Mouse (Mus musculus) gastrocnemius, postnatal 4 days (tissue): ENCODE results near the gene Fam187a. TPM values are rescaled to one million over a fixed set of nuclear protein-coding genes. Genes with fewer than 3 reads are reported as not detected.
A peak's percentile ranks its signal among the peaks of the same experiment; 100 is the strongest.

ENCODE experiments used
- DNase-seq, 2 experiments: peaks; one replicate each; pipeline ENCODE4 v3.0.0; 2021 to 2022; ENCODE audit warnings: low spot score in 2 of 2, mixed read lengths in 2 of 2
- total RNA-seq, 2 experiments: library from RNA; stranded (reverse); gene quantifications; 2 replicates each; pipeline ENCODE4 v1.2.3; 2021

The Fam187a gene
- total RNA-seq, 2 experiments from 2014 or later, result not detected

GRCm38 (mm10) chr11:102893015-102893651 is 8.2 kb downstream of the Fam187a start:
- DNase-seq, result peak in 1 of 2 experiments; percentile 67

GRCm38 (mm10) chr11:102894716-102895115 is 9.7 kb downstream of the Fam187a start:
- DNase-seq, result no peak

DNA sequence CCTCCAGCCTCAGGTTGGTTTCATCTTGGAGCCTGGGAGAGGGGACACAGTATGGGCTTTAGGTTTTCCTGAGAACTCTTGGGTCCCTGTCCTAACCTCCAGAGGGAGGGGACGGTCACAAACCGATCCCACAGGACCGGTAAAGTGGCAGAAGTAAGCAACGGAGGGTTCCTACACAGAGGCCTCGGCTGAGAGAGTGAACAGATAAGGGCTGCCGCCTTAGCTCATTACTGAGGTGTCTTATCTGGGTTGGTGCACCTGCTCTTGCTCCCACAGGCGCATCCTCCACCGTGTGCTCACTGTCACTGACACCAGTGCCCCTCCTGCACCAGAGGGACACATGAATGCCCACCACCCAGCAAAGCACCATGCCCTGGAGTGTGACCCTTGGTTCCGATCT is 10.8 kb downstream of the Fam187a start:
- DNase-seq, result no peak

GRCm38 (mm10) chr11:102896641-102897040 is 11.7 kb downstream of the Fam187a start:
- no peak for DNase-seq

GRCm38 (mm10) chr11:102898408-102898807 is 13.4 kb downstream of the Fam187a start:
- DNase-seq, result no peak

DNA sequence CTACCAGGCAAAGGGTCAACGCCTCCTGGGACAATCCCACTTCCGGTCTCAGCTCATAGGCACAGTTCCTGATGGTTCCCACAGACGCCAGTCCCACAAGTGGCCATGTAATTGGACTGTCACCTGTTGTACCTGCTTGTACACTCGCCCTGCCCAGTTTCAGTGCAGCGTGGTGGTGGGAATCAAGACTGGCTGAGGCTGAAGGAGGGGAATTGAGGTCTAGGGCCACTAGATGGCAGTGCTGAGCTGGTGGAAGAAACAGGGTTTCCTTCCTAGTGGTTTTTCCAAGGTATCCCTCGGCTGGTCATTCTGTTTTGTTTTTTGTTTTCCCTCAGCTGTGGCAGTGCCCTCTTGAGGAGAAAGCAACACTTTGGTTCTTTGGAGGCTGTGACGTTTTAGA is 15.8 kb downstream of the Fam187a start, which contains the start of gene Gfap:
Gene Gfap, minus strand, starts transcription at position 150 of the 400 bp plus-strand sequence.
- DNase-seq, result peak; percentile 72 to 82

DNA sequence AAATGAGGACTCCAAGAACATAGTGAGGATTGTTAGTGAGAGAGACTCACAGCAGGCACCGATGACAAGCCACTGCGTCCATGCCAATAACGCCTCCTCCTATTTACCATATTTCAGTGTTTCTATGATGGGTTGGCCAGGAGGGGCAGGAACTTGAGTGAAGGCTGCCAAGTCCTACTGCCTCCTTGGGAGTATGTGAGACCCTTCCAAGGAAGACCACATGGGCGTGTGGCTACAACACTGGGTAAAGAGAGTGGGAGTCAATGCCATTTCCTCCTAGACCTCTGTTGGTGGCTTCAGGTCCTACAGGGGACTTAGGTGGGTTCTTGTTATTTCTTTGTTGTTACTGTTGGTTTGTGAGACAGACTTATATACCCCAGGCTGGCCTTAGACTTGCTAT is 16.2 kb downstream of the Fam187a start:
- no peak for DNase-seq

GRCm38 (mm10) chr11:102902107-102902506 is 17.1 kb downstream of the Fam187a start:
- no peak for DNase-seq

DNA sequence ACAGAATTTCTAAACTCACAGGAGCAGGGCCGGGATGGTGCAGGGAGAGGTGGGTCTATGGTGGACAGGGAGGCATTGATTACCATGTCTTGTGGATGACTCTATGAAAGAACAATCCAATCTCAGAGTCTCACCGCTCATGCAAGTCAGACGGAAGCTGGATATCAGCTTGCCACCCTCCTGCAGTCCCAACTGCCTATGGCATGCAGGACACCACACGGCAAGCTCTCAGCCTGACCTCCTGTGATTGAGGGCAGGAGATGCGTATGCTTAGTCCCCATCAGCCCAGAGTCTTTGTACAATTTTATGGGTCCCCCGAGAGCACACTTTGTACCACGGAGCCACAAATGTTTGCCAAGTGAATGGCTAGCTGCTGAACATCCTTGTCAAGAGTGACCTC is 18.7 kb downstream of the Fam187a start:
- no peak for DNase-seq

GRCm38 (mm10) chr11:102911376-102911775 is 26.4 kb downstream of the Fam187a start:
- DNase-seq, result no peak

DNA sequence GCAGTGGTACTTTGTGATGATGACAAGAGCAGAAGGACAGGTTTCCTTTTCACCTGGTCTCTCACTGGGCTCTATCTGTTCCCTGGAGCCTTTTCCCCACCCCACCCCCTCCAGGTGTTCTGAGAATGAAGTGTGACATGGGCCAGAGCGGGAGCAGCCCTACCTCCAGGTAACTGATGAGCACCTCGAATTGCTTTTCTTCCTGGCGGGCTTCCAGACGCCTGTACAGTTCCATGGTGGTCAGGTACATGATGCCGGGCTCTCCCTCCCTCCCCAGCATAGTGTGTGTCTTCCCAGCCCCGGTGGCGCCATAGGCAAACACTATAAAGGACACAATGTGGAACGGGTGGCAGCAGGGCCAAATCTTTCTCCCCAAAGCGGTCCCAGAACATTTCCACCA is 30.4 kb downstream of the Fam187a start:
- DNase-seq, result no peak

DNA sequence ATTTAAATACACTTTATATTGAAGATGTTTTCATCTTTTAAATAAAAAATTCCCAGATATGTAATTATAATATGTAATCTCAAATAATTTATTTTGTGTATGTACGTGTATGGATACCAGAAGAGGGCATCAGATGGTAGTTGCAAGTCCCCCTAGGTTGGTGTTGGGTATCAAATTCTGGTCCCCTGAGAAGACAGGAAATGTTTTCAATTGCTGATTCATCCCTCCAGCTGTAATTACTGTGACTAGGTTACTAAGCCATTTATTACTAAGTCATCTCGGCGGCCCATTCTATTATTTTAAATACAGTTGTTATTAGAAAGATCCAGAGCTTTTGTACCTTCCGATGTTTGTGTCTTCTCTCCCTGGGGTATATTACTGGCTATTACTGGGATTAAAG is 33.1 kb downstream of the Fam187a start:
- no peak for DNase-seq

- DNase-seq, result no peak
These were observed 36.5 kb downstream of the Fam187a start for GRCm38 (mm10) chr11:102921491-102921890.

DNA sequence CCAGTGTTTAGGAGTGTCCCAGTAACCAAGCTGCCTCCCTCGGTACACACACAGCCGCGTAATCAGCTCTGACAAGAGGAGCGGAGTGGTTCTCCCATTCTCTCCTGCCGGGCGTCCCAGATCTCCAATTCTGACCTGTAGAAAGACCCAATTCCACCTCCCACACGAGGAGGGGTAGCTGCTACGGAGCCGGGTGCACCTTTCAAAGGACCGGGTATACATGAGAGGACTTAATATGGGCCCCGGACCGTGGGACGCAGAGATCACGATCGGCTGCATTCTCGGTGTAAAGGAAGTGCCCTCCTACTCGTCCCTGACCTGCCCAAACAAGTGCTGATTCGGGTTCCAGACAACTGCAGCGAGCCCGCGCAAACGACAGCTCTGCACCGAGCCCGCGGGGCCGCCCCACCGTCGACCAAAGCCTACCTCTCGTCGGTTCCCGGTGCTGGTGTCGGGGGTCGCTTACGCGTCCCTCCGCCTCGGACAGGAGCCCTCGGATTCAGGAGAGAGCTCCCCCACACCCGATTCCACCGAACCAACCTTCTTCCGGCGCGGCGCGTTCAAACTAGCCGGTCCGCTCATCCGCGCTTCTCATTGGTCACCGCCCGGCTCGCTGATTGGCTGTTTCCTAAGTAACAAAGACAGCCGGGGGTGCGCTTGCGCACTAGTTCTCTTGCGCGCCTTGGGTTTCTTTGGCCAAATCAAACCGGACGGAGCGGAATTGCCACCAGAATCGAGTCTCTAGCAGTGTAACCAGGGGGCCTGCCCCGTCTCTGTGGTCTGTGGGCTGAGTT is 39.8 kb downstream of the Fam187a start, which contains the start of gene Kif18b:
Gene Kif18b, minus strand, starts transcription at position 568 of the 794 bp plus-strand sequence.
- DNase-seq, result peak; percentile 88 to 96

- DNase-seq, result peak in 1 of 2 experiments; percentile 52
These were observed 40.4 kb downstream of the Fam187a start for GRCm38 (mm10) chr11:102925351-102925717.

DNA sequence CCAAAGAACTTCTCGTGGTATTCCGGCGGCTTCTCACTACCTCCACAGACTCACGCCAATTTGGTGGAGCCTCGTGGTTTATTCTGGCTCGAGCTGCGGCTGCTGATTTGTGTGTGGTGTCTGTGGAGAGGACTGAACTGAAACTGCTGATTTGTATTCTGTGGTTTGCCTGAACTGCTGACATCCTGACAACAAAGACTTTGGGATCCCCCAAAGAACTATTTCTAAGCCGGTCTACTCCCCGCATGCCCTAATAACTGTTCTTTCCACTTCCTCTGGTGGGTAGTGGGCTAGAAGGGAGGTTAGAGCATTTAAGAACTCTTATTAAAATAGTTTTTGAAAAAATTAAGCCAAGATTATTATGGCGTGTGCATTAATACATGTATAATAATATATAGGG is 45.7 kb downstream of the Fam187a start:
- DNase-seq, result no peak

- no peak for DNase-seq
These were observed 51.3 kb downstream of the Fam187a start for GRCm38 (mm10) chr11:102936272-102936671.

Other genes with a start within 250 kb of the Fam187a start
- under 1 TPM; 0.10 to 0.18 TPM for gene Meioc, start 221.5 kb upstream of the Fam187a start, total RNA-seq
- gene Ccdc43, start 187.4 kb upstream of the Fam187a start, total RNA-seq, result 10 to 100 TPM; 75.7 to 84.0 TPM
- gene Adam11, start 123.7 kb upstream of the Fam187a start, total RNA-seq, result 1 to 10 TPM; 2.5 to 2.6 TPM
- gene Gjc1, start 65.5 kb upstream of the Fam187a start, total RNA-seq, result 10 to 100 TPM; 39.4 to 41.0 TPM
- gene Higd1b, start 49.3 kb upstream of the Fam187a start, total RNA-seq, result 1 to 10 TPM; 3.3 to 4.9 TPM
- gene Eftud2, start 4.2 kb upstream of the Fam187a start, total RNA-seq, result 10 to 100 TPM; 66.4 to 69.7 TPM
- gene Ccdc103, start 4.0 kb upstream of the Fam187a start, total RNA-seq, result not detected
- under 1 TPM in 1 of 2 experiments, not detected in 1; 0.26 TPM for gene Gfap, start 15.7 kb downstream of the Fam187a start, total RNA-seq
- gene Kif18b, start 40.0 kb downstream of the Fam187a start, total RNA-seq, result 10 to 100 TPM in 1 of 2 experiments, 1 to 10 TPM in 1; 9.5 to 10.5 TPM
- gene C1ql1, start 61.5 kb downstream of the Fam187a start, total RNA-seq, result 1 to 10 TPM; 1.3 to 1.5 TPM
- gene Nmt1, start 143.0 kb downstream of the Fam187a start, total RNA-seq, result 10 to 100 TPM; 55.9 to 59.3 TPM
- 10 to 100 TPM; 69.0 to 73.1 TPM for gene Dcakd, start 143.2 kb downstream of the Fam187a start, total RNA-seq
- gene Plcd3, start 216.5 kb downstream of the Fam187a start, total RNA-seq, result 10 to 100 TPM in 1 of 2 experiments, 1 to 10 TPM in 1; 9.3 to 12.4 TPM
- gene Acbd4, start 216.5 kb downstream of the Fam187a start, total RNA-seq, result 10 to 100 TPM; 45.0 to 53.0 TPM
- gene Hexim1, start 231.1 kb downstream of the Fam187a start, total RNA-seq, result 10 to 100 TPM; 26.9 to 29.6 TPM
- 1 to 10 TPM; 6.3 to 7.0 TPM for gene Hexim2, start 247.3 kb downstream of the Fam187a start, total RNA-seq